Mouse (Mus musculus) left cerebral cortex, adult 18-20 months (tissue): Measurements from ENCODE around the gene Proser3. TPM values are rescaled to one million over a fixed set of nuclear protein-coding genes. Genes with fewer than 3 reads are reported as not detected.

Source experiments
- DNase-seq, 2 experiments: peaks; one replicate each; pipeline ENCODE4 v3.0.0; 2021 to 2022; ENCODE audit warnings: low spot score in 2 of 2, mixed read lengths in 1 of 2
- microRNA-seq, 2 experiments: library from miRNA; unstranded; fragments of <30 nt; microRNA quantifications; one replicate each; pipeline ENCODE4 v1.2.0; 2021
- total RNA-seq, 2 experiments: library from RNA; stranded (reverse); gene quantifications; 2 replicates each; pipeline ENCODE4 v1.2.3; 2021

Gene Proser3
- total RNA-seq, 2 experiments from 2014 or later: 3.8 TPM

DNA sequence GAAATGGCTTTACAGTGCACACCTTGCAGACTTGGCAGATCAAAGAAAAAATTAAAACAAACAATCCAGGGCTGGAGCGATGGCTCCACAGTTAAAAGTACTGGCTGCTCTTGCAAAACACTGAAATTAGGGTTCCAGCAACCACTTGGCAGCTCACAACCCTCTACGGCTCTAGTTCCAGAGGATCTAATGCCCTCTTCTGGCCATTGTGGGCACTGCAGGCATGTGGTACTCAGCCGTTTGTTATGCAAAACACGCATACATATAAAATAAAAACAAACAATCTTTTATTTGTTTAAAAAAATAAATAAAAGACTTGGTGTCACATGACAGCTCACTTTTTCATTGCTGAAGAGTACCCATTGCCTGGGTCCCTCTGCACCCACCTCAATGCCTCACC, 59.3 kb downstream of the Proser3 start:
- DNase-seq: peak; percentile 72 to 86

DNA sequence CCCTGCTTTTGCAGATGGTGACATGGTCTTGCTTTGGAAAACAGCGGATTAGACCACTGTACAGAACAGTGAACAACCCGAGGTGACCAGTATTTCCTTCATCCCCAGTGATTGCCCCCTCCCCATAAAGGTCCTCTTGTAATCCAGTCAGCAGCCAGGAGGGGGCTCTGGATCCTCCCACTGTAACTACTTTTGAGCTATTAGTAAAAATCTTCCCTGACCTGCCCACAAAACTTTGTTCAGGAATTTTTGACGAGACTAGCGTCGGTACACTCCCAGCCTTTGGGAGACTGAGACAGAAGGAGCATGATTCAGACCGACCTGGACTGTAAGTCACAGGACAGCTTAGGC, 61.2 kb downstream of the Proser3 start:
- no peak for DNase-seq

DNA sequence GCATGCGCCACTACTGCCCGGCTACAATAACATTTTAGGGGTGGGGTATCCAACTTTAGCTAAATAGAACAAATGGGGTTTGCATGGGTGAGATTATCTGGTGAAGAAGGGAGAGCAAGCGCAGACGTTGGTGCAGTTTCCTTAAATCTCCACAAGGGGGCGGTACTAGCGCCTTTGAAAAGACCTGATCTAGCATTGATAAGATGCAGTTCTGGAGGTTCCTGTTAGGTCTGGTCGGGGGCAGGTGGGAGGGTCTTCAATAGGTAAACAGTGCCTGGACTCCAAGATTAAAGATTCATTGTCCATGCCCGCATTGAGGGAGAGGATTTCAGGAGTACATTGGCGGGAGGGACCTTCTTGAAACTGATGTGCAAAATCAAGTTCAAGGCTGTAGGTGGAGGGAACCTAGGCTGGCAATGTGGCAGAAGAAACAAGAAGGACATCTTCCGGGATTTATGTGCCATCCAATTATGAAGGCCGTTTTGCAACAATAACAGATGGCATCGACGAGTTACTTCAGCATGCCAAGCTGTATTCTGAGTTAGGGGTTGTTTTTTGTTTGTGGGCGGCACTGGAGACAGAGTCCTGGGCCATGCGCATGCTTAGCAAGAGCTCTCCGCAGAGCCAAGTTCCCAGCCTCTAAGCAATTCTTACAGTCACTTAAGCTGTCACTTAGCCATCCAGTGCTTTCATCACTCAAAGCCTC, 61.7 kb downstream of the Proser3 start:
- peak; percentile 60 to 63 for DNase-seq

Small RNA genes within 50 kb of the gene (microRNA-seq; reads per million reads assigned to microRNA genes)
- 0 to 1.7 reads per million in 2 experiments for gene Gm38670
- gene Mir3569: 0.75 to 0.85 reads per million in 2 experiments

Other genes starting within 250 kb of the Proser3 start
- 10 to 100 TPM; 67.0 to 68.5 TPM for gene Alkbh6, start 243.6 kb downstream of the Proser3 start, total RNA-seq
- gene Syne4, start 237.5 kb downstream of the Proser3 start, total RNA-seq: 10 to 100 TPM; 13.8 to 15.6 TPM
- under 1 TPM; 0.35 to 0.56 TPM for gene E130208F15Rik, start 230.6 kb downstream of the Proser3 start, total RNA-seq
- gene Sdhaf1, start 228.4 kb downstream of the Proser3 start, total RNA-seq: 1 to 10 TPM; 6.4 to 7.5 TPM
- 10 to 100 TPM; 33.5 to 36.4 TPM for gene Lrfn3, start 189.5 kb downstream of the Proser3 start, total RNA-seq
- 10 to 100 TPM; 29.8 to 30.7 TPM for gene Tyrobp, start 138.5 kb downstream of the Proser3 start, total RNA-seq
- 1 to 10 TPM in 1 of 2 experiments, not detected in 1; 1.8 TPM for gene Hcst, start 132.4 kb downstream of the Proser3 start, total RNA-seq
- 1 to 10 TPM; 3.9 to 4.1 TPM for gene Nfkbid, start 130.6 kb downstream of the Proser3 start, total RNA-seq
- gene Aplp1, start 106.8 kb downstream of the Proser3 start, total RNA-seq: 1,000 to 10,000 TPM; 1,233 to 1,333 TPM
- gene Kirrel2, start 94.6 kb downstream of the Proser3 start, total RNA-seq: 1 to 10 TPM; 8.2 to 8.3 TPM
- under 1 TPM; 0.44 to 0.52 TPM for gene Nphs1, start 94.0 kb downstream of the Proser3 start, total RNA-seq
- not detected for gene Prodh2, start 58.7 kb downstream of the Proser3 start, total RNA-seq
- 100 to 1,000 TPM; 179 to 187 TPM for gene Arhgap33, start 17.2 kb downstream of the Proser3 start, total RNA-seq
- 1 to 10 TPM; 3.7 to 4.3 TPM for gene Hspb6, start 121 bp downstream of the Proser3 start, total RNA-seq
- 10 to 100 TPM; 56.8 to 60.4 TPM for gene Lin37, start 7.5 kb upstream of the Proser3 start, total RNA-seq
- gene U2af1l4, start 11.0 kb upstream of the Proser3 start, total RNA-seq: 10 to 100 TPM; 64.4 to 71.5 TPM
- 1 to 10 TPM; 7.5 to 8.1 TPM for gene Gm49396, start 11.0 kb upstream of the Proser3 start, total RNA-seq
- gene Psenen, start 11.3 kb upstream of the Proser3 start, total RNA-seq: 10 to 100 TPM; 87.7 to 94.4 TPM
- gene Igflr1, start 13.1 kb upstream of the Proser3 start, total RNA-seq: 1 to 10 TPM; 2.9 to 4.7 TPM
- gene Kmt2b, start 36.4 kb upstream of the Proser3 start, total RNA-seq: 10 to 100 TPM; 40.0 to 48.4 TPM
- gene Zbtb32, start 46.6 kb upstream of the Proser3 start, total RNA-seq: not detected
- under 1 TPM; 0.26 to 0.70 TPM for gene Upk1a, start 60.5 kb upstream of the Proser3 start, total RNA-seq
- gene Cox6b1, start 73.9 kb upstream of the Proser3 start, total RNA-seq: 100 to 1,000 TPM; 606 to 625 TPM
- gene Etv2, start 83.6 kb upstream of the Proser3 start, total RNA-seq: not detected
- 10 to 100 TPM; 66.6 to 79.5 TPM for gene Rbm42, start 98.0 kb upstream of the Proser3 start, total RNA-seq
- 1 to 10 TPM; 5.2 to 7.6 TPM for gene Haus5, start 112.7 kb upstream of the Proser3 start, total RNA-seq
- gene Pmis2, start 119.3 kb upstream of the Proser3 start, total RNA-seq: not detected
- gene 2200002J24Rik, start 146.6 kb upstream of the Proser3 start, total RNA-seq: not detected
- under 1 TPM; 0.26 to 0.66 TPM for gene Atp4a, start 159.9 kb upstream of the Proser3 start, total RNA-seq
- 100 to 1,000 TPM; 114 to 129 TPM for gene Tmem147, start 177.2 kb upstream of the Proser3 start, total RNA-seq
- gene Gapdhs, start 191.4 kb upstream of the Proser3 start, total RNA-seq: not detected
- gene Sbsn, start 199.2 kb upstream of the Proser3 start, total RNA-seq: 10 to 100 TPM in 1 of 2 experiments, 1 to 10 TPM in 1; 8.2 to 12.9 TPM
- gene Dmkn, start 211.5 kb upstream of the Proser3 start, total RNA-seq: 1 to 10 TPM; 1.9 to 4.0 TPM
- not detected for gene Krtdap, start 235.6 kb upstream of the Proser3 start, total RNA-seq